Mouse (Mus musculus) hindbrain, embryonic 11.5 days (tissue): Measurements from ENCODE around the gene Olfr324. TPM values are rescaled to one million over a fixed set of nuclear protein-coding genes. Genes with fewer than 3 reads are reported as not detected.
A peak's percentile ranks its signal among the peaks of the same experiment; 100 is the strongest.

Source experiments
- ATAC-seq: fragments of 200-750 bp; cut with Nextera tagmentation; 2 replicates; pipeline ENCODE4 v1.8.0; 2017; ENCODE audit warnings: mild to moderate bottlenecking, moderate TSS enrichment, moderate library complexity; ENCODE audit not compliant: low FRiP score
- DNase-seq: peaks from one replicate; pipeline ENCODE4 v3.0.0-alpha.2; 2015; ENCODE audit warnings: low spot score
- H3K27ac ChIP-seq: fragments of 300-500 bp; sonication (generic); 2 replicates; pipeline ENCODE4 v1.5.1; 2014; ENCODE audit warnings: mild to moderate bottlenecking, low read depth, low read length
- H3K27me3 ChIP-seq: fragments of 300-500 bp; sonication (generic); 2 replicates; pipeline ENCODE4 v1.6.1; 2014; ENCODE audit warnings: mild to moderate bottlenecking, low read length, moderate library complexity, mixed read lengths; ENCODE audit not compliant: control insufficient read depth, insufficient read depth
- H3K36me3 ChIP-seq: fragments of 300-500 bp; sonication (generic); 2 replicates; pipeline ENCODE4 v1.6.1; 2014; ENCODE audit warnings: mild to moderate bottlenecking, low read length, moderate library complexity, mixed read lengths; ENCODE audit not compliant: control insufficient read depth, insufficient read depth
- H3K4me1 ChIP-seq: fragments of 300-500 bp; sonication (generic); replicated peaks from 2 replicates; pipeline ENCODE4 v1.6.1; 2014; ENCODE audit warnings: low read length, mixed read lengths; ENCODE audit not compliant: control insufficient read depth, insufficient read depth
- H3K4me2 ChIP-seq: fragments of 300-500 bp; sonication (generic); replicated peaks from 2 replicates; pipeline ENCODE4 v1.6.1; 2014; ENCODE audit warnings: mild to moderate bottlenecking, low read depth, low read length
- H3K4me3 ChIP-seq: fragments of 300-500 bp; sonication (generic); 2 replicates; pipeline ENCODE4 v1.5.1; 2014; ENCODE audit warnings: low read depth, low read length
- H3K9ac ChIP-seq: fragments of 300-500 bp; sonication (generic); 2 replicates; pipeline ENCODE4 v1.6.1; 2014; ENCODE audit warnings: low read depth, low read length
- H3K9me3 ChIP-seq: fragments of 300-500 bp; sonication (generic); 2 replicates; pipeline ENCODE4 v1.6.1; 2016; ENCODE audit warnings: low read length; ENCODE audit not compliant: control insufficient read depth
- WGBS: fragments of 180-500 bp; shearing (Covaris S2); extraction: QIAGEN DNeasy Blood & Tissue Kit; methylation state at CpG from one replicate; pipeline ENCODE4 v1.1.7; 2014; 5-methylcytosine and 5-hydroxymethylcytosine counted together
- polyA plus RNA-seq: library from polyadenylated mRNA; unstranded; fragments of >200 nt; fragmentation: Nextera tagmentation; extraction: Ambion mirVana; gene quantifications from 2 replicates; pipeline ENCODE4 v1.2.1, GENCODE M21; 2014

The Olfr324 gene
- polyA plus RNA-seq = not detected in 2 replicates

- WGBS = 86% methylated on average over 6 of the region's 6 CpGs
- Histone ChIP-seq H3K4me1 (no peaks in the 10 kb centered on the region), H3K4me2 (no peak within 1 kb of the TSS), H3K27me3 (no peaks in the 10 kb centered on the region), H3K27ac (no peak within 1 kb of the TSS), H3K36me3 (no peaks in the 10 kb centered on the region), H3K9me3 (no peaks in the 10 kb centered on the region), H3K9ac (no peak within 1 kb of the TSS), H3K4me3 (no peak within 1 kb of the TSS)
- DNase-seq (no peak), ATAC-seq (no peak)
Measured at GRCm38 (mm10) chr11:58594814-58595213, at the start of gene Olfr324. Gene Olfr324 (plus strand): TSS chr11:58595114.

DNA sequence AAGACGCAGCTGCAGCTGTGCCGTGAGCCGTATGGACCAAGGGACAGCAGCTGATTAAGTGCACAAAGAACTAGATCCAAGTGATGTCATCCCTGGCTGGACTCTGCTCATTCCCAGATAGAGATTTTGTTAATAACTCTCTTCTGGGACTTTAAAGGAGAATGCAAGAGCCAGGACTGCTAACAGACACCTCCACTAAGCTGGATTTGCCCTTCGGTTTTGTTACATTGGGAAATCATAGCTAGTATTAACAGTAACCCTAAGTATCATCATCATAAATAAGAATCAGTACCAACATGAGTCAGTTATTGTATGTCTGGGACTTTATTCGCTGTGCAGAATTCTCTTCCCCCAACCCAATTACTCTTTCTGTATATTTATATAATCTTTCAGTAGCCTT, 48.6 kb upstream of the Olfr324 start, which contains the start of gene Olfr329-ps:
TSS of gene Olfr329-ps (minus strand) at position 101 of the 400 bp plus-strand sequence.
- Histone ChIP-seq H3K4me1 (no peaks in the 10 kb centered on the region), H3K27me3 (no peaks in the 10 kb centered on the region), H3K36me3 (no peaks in the 10 kb centered on the region), H3K9ac (no peak within 1 kb of the TSS), H3K4me2 (no peak within 1 kb of the TSS), H3K4me3 (no peak within 1 kb of the TSS), H3K9me3 (no peaks in the 10 kb centered on the region), H3K27ac (no peak within 1 kb of the TSS)
- DNase-seq (no peak), ATAC-seq (no peak)
- WGBS = 80% methylated on average over 5 of the region's 5 CpGs

DNA sequence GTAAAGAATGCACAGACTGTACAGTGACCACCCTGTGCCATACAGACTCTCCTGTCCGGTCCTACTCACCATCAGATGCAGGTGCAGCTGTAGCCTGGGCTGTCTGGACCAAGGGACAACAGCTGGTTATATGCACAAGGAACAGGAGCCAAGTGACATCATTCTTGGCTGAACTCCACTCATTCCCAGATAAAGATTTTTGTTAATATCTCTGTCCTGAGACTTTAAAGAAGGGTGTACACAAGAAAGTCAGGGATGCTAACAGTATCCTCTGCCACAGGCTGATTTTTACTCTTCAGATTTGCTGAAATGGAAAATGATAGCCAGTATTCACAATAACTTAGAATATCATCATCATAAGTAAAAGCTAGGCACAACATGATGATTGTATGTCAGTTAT, 39.4 kb upstream of the Olfr324 start, which contains the start of gene Olfr328:
TSS of gene Olfr328 (minus strand) at position 101 of the 400 bp plus-strand sequence.
- 100% methylated on average over 1 of the region's 1 CpGs for WGBS
- H3K4me1 ChIP-seq = no peaks in the 10 kb centered on the region
- no peak for ATAC-seq

GRCm38 (mm10) chr11:58570405-58570804, 24.5 kb upstream of the Olfr324 start, which contains the start of gene Olfr224:
Gene Olfr224 (minus strand): TSS chr11:58570553.
- Histone ChIP-seq H3K27me3 (no peaks in the 10 kb centered on the region), H3K36me3 (no peaks in the 10 kb centered on the region), H3K4me1 (no peaks in the 10 kb centered on the region), H3K4me3 (no peak within 1 kb of the TSS), H3K9me3 (no peaks in the 10 kb centered on the region), H3K27ac (no peak within 1 kb of the TSS), H3K9ac (no peak within 1 kb of the TSS), H3K4me2 (no peak within 1 kb of the TSS)
- DNase-seq (no peak), ATAC-seq (no peak)
- 83% methylated on average over 5 of the region's 5 CpGs for WGBS

More for the DNA sequence above, 39.4 kb upstream of the Olfr324 start, which contains the start of gene Olfr328:
- Histone ChIP-seq H3K27me3 (no peaks in the 10 kb centered on the region), H3K27ac (no peak within 1 kb of the TSS), H3K36me3 (no peaks in the 10 kb centered on the region), H3K4me2 (no peak within 1 kb of the TSS), H3K9ac (no peak within 1 kb of the TSS), H3K4me3 (no peak within 1 kb of the TSS), H3K9me3 (no peaks in the 10 kb centered on the region)
- DNase-seq = no peak

DNA sequence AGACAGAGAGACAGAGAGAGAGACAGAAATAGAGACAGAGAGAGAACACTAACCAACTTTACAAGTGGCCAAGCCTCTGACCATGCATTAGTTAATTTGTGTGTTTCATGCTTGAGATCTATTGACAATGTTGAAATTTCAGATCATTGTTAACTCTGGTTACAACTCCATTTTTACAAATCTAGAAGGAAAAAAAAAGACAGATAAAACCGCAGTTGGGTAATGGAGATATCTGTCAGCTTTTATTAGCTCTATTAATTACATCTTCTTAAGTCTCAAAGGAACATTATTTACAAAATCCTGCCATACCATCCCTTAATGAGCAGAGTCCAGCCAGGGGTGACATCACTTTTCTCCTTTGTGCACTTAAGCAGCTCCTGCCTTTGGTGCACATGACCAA, 17.5 kb upstream of the Olfr324 start, which contains the start of gene Olfr325:
TSS of gene Olfr325 (plus strand) at position 301 of the 400 bp plus-strand sequence.
- no peaks in the 10 kb centered on the region for H3K9me3 ChIP-seq
- ATAC-seq = no peak
- H3K27me3 ChIP-seq = no peaks in the 10 kb centered on the region
- no peak within 1 kb of the TSS for H3K27ac ChIP-seq
- no peak within 1 kb of the TSS for H3K4me2 ChIP-seq
- H3K36me3 ChIP-seq = no peaks in the 10 kb centered on the region
- 88% methylated on average over 1 of the region's 1 CpGs for WGBS
- no peak within 1 kb of the TSS for H3K9ac ChIP-seq
- no peaks in the 10 kb centered on the region for H3K4me1 ChIP-seq
- no peak for DNase-seq
- no peak within 1 kb of the TSS for H3K4me3 ChIP-seq

- DNase-seq = no peak
- Histone ChIP-seq H3K27ac (no peak overlapping the region), H3K4me3 (no peak overlapping the region), H3K27me3 (no peaks in the 10 kb centered on the region), H3K9ac (no peak overlapping the region), H3K4me2 (no peak overlapping the region), H3K4me1 (no peaks in the 10 kb centered on the region), H3K36me3 (no peaks in the 10 kb centered on the region), H3K9me3 (no peaks in the 10 kb centered on the region)
- no peak for ATAC-seq
- 85% methylated on average over 8 of the region's 8 CpGs for WGBS
Measured at GRCm38 (mm10) chr11:58578636-58579035, 16.3 kb upstream of the Olfr324 start.

GRCm38 (mm10) chr11:58587898-58588348, 7.0 kb upstream of the Olfr324 start:
- Histone ChIP-seq H3K9me3 (no peaks in the 10 kb centered on the region), H3K27ac (no peak overlapping the region), H3K4me2 (no peak overlapping the region), H3K4me3 (no peak overlapping the region), H3K36me3 (no peaks in the 10 kb centered on the region), H3K9ac (no peak overlapping the region), H3K27me3 (no peaks in the 10 kb centered on the region), H3K4me1 (no peaks in the 10 kb centered on the region)
- DNase-seq = peak; percentile 62
- 75% methylated on average over 7 of the region's 7 CpGs for WGBS
- ATAC-seq = no peak

- WGBS = 69% methylated on average over 3 of the region's 3 CpGs
- Histone ChIP-seq H3K4me2 (no peak overlapping the region), H3K9ac (no peak overlapping the region), H3K27me3 (no peaks in the 10 kb centered on the region), H3K4me1 (no peaks in the 10 kb centered on the region), H3K36me3 (no peaks in the 10 kb centered on the region), H3K27ac (no peak overlapping the region), H3K4me3 (no peak overlapping the region), H3K9me3 (no peaks in the 10 kb centered on the region)
- no peak for ATAC-seq
- DNase-seq = no peak
Measured at GRCm38 (mm10) chr11:58588620-58589250, 6.2 kb upstream of the Olfr324 start.

- no peak overlapping the region for H3K4me2 ChIP-seq
- no peaks in the 10 kb centered on the region for H3K36me3 ChIP-seq
- DNase-seq = no peak
- no peak overlapping the region for H3K9ac ChIP-seq
- no peaks in the 10 kb centered on the region for H3K4me1 ChIP-seq
- WGBS = 87% methylated on average over 13 of the region's 13 CpGs
- H3K27me3 ChIP-seq = no peaks in the 10 kb centered on the region
- no peaks in the 10 kb centered on the region for H3K9me3 ChIP-seq
- no peak overlapping the region for H3K4me3 ChIP-seq
- H3K27ac ChIP-seq = no peak overlapping the region
- ATAC-seq = no peak
Measured at GRCm38 (mm10) chr11:58597837-58598236, 2.9 kb downstream of the Olfr324 start.
